Mouse (Mus musculus) thymus, adult 2 months (tissue): ENCODE results near the gene Plod3. TPM values are rescaled to one million over a fixed set of nuclear protein-coding genes. Genes with fewer than 3 reads are reported as not detected.
"Not testable (repeated sequence)": the region's sequence is repeated elsewhere in the genome, so short reads cannot be mapped to it uniquely, and the experiment has no call there.

Source experiments
- DNase-seq: peaks from one replicate; pipeline ENCODE4 v3.0.0; 2021
- H3K27ac ChIP-seq: fragments of 200-500 bp; 2 replicates; pipeline ENCODE4 v1.5.1; 2012; ENCODE audit warnings: low read length, control low read depth; ENCODE audit not compliant: control insufficient read depth, insufficient read depth
- H3K27me3 ChIP-seq: fragments of 200-500 bp; 2 replicates; pipeline ENCODE4 v1.6.1; 2012; ENCODE audit warnings: mild to moderate bottlenecking, low read length, moderate library complexity, mixed read lengths; ENCODE audit not compliant: control insufficient read depth, insufficient read depth
- H3K36me3 ChIP-seq: fragments of 200-500 bp; 2 replicates; pipeline ENCODE4 v1.6.1; 2012; ENCODE audit warnings: mild to moderate bottlenecking, low read length, moderate library complexity; ENCODE audit not compliant: control insufficient read depth, insufficient read depth
- H3K4me1 ChIP-seq: fragments of 200-500 bp; replicated peaks from 2 replicates; pipeline ENCODE4 v1.6.1; 2012; ENCODE audit warnings: low read length; ENCODE audit not compliant: control insufficient read depth, insufficient read depth
- H3K4me3 ChIP-seq: fragments of 200-500 bp; 2 replicates; pipeline ENCODE4 v1.5.1; 2012; ENCODE audit warnings: mild to moderate bottlenecking, low read length, control low read depth, moderate library complexity; ENCODE audit not compliant: control insufficient read depth, insufficient read depth
- CTCF ChIP-seq: fragments of 200-500 bp; IDR thresholded peaks from 2 replicates; pipeline ENCODE4 v1.5.1; 2012; ENCODE audit warnings: mild to moderate bottlenecking, control low read depth, low read length, moderate library complexity, borderline replicate concordance; ENCODE audit not compliant: control insufficient read depth, poor library complexity, insufficient read depth; ENCODE audit errors: extremely low read depth
- POLR2A ChIP-seq: fragments of 200-500 bp; IDR thresholded peaks from 2 replicates; pipeline ENCODE4 v1.6.1; 2012; ENCODE audit warnings: mild to moderate bottlenecking, low read length, control low read depth, moderate library complexity; ENCODE audit not compliant: control insufficient read depth, poor library complexity, insufficient read depth; ENCODE audit errors: extremely low read depth
- WGBS: fragments of 180-500 bp; shearing (Covaris S2); methylation state at CpG from one replicate; pipeline ENCODE4 v1.1.7; 2018; 5-methylcytosine and 5-hydroxymethylcytosine counted together
- polyA plus RNA-seq: library from polyadenylated mRNA; depleted of rRNA; stranded (reverse); fragments of >200 nt; gene quantifications from 2 replicates; pipeline ENCODE4 v1.2.3, GENCODE M21; 2012

Plod3 gene
- polyA plus RNA-seq, 1 experiment: 41.9 TPM

DNA sequence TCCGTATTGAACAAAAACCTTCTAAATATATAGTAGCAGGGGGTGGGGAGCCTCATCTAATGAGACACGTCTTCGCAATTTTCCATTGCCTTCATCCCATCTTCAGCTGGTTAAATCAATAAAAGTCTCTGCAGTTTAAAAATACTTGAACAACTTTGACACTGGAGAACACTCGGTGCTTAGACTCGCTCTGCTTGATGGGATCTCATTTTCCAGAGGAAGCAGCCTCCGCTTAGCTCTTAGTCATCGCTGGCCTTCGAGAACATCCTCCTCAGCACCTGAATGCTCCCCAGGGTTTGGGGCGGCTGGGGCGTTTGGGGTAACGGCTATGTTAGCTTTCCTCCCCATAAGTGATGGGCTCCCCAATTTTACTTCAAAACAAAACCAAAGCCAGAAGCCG, 41.7 kb upstream of the Plod3 start:
- Histone ChIP-seq H3K27me3 (no peaks in the 10 kb centered on the region), H3K4me1 (no peaks in the 10 kb centered on the region), H3K36me3 (no peaks in the 10 kb centered on the region), H3K4me3 (no peak overlapping the region), H3K27ac (no peak overlapping the region)
- TF ChIP-seq POLR2A: no peak
- TF ChIP-seq CTCF: no peak
- WGBS: 90% methylated on average over 12 of the region's 12 CpGs
- no peak for DNase-seq

DNA sequence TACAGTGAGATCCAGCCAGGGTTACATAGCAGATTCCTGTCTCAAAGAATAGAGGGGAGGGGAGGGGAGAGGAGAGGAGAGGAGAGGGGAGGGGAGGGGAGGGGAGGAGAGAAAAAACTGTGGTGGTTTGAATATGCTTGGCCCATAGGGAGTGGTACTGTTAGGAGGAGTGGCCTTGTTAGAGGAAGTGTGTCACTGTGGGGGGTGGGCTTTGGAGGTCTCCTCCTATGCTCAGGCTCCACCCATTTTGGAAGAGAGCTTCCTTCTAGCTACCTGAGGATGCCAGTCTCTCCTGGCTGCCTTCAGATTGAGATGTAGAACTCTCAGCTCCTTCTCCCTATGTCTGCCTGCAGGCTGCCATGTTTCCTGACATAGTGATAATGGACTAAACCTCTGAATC, 38.9 kb upstream of the Plod3 start:
- Histone ChIP-seq H3K27ac (no peak overlapping the region), H3K4me1 (0 out of 2 replicates have a peak, but pooled peaks cover 2% of the 10 kb centered on the region), H3K36me3 (no peaks in the 10 kb centered on the region), H3K27me3 (no peaks in the 10 kb centered on the region), H3K4me3 (no peak overlapping the region)
- no peak for TF ChIP-seq POLR2A
- TF ChIP-seq CTCF: no peak
- DNase-seq: no peak

DNA sequence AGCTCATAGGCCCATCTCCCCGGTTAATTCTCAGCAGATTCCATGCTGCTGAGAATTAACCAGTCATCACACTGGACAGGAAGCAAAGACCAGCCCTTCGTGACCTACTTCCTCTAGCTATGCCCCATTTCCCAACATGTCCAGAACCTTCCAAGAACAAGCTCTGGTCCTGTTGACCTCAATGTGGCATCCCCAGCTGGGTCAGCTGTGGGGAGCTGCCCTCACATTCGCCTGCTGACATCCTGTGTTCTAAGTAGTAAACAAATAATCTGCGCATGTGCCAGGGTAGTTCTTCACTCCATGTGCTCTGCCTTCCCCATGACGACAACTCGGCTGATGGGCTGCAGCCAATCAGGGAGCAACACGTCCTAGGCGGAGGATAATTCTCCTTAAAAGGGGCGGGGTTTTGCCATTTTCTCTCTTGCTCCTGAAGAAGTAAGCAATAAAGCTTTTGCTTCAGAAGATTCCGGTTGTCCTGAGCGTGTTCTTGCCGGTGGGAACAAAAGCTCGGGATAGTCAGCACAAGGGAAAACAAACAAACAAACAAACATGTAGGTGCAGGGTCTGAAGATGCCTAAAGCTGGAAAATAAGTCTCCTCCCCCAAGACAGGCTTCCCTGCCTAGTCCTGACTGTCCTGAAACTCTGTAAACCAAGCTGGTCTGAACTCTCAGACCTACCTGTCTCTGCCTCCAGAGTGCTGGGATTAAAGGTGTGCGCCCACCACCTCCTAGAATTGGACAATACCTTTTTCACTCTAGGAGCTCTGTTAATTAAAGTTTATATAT, 37.1 kb upstream of the Plod3 start:
- not testable (repeated sequence) for H3K4me3 ChIP-seq, H3K36me3 ChIP-seq, H3K27ac ChIP-seq, DNase-seq, H3K4me1 ChIP-seq, H3K27me3 ChIP-seq
- 87% methylated on average over 14 of the region's 14 CpGs for WGBS

DNA sequence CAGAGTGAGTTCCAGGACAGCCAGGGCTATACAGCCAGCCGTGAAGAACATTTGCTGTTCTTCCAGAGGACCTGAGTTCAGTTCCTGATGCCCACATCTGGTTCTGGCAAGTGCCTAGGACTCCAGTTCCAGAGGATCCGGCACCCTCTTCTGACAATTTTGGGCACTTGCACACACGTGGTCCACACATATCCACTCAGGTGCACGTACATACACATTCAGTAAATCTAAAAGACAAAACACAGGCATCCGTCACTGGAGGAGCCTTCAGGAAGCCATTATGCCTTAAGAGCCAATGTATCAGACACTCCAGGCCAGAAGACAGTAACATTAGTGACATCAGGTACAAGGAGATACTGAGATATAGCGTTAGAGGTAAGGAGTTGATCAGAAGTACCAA, 36.3 kb upstream of the Plod3 start:
- Histone ChIP-seq H3K4me1 (peaks cover 8% of the 10 kb centered on the region; the same call in 1 of the 2 replicates), H3K27me3 (no peaks in the 10 kb centered on the region), H3K4me3 (no peak overlapping the region), H3K36me3 (no peaks in the 10 kb centered on the region), H3K27ac (no peak overlapping the region)
- TF ChIP-seq CTCF (no peak), POLR2A (no peak)
- no peak for DNase-seq
- 95% methylated on average over 6 of the region's 6 CpGs for WGBS

DNA sequence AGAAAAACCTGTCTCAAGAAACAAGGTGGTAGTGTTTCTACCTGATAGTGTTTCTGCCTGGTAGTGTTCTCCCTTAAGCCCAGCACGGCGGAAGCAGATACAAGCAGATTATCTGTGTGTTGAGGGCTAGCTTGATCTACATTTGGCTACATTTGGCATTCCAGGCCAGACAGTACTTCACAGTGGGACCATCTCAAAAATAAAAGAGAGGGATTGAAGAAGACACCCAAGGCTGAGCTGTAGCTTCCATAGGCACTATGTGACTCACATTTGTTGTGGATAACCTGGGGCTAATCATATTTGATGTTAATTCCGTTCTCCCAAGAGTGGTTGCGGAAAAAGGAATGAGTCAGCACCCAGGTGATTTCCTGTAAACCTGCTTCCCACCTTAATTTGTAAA, 34.7 kb upstream of the Plod3 start:
- TF ChIP-seq POLR2A (no peak), CTCF (no peak)
- no peak overlapping the region for H3K27ac ChIP-seq
- WGBS: 77% methylated on average over 4 of the region's 4 CpGs
- no peaks in the 10 kb centered on the region for H3K27me3 ChIP-seq
- no peak for DNase-seq
- H3K4me1 ChIP-seq: peaks cover 8% of the 10 kb centered on the region; the same call in 1 of the 2 replicates
- no peaks in the 10 kb centered on the region for H3K36me3 ChIP-seq
- H3K4me3 ChIP-seq: no peak overlapping the region

DNA sequence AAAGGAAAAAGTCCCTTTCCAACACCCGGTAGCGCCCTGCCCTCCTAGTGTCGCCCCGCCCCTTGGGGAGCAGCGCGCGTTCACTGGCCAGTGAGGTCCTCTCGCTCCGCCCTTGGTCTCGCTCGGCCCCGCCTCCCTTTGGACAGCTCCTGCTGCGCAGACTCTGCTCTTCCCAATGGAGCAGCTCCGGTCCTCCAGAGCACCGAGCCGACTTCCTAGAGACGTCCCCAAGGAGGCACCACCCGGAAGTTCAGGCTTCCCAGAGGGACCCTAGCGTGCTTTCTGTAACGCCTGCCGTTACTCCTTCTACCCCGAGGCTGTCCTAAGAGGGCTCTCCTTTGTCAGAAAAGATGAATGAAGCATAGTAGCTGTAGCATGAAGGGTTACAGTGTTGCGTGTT, 33.8 kb upstream of the Plod3 start, which contains the start of gene Fis1:
TSS of gene Fis1 (plus strand) at position 261 of the 400 bp plus-strand sequence.
- WGBS: under 1% methylated on average over 23 of the region's 23 CpGs
- Histone ChIP-seq H3K36me3 (no peaks in the 10 kb centered on the region), H3K4me1 (peaks cover 8% of the 10 kb centered on the region; the same call in 1 of the 2 replicates), H3K4me3 (peak within 1 kb of the TSS; percentile 46), H3K27me3 (no peaks in the 10 kb centered on the region), H3K27ac (no peak within 1 kb of the TSS; the same call in 1 of the 2 replicates)
- peak; percentile 82 for DNase-seq
- TF ChIP-seq POLR2A (no peak), CTCF (no peak)
